Mouse (Mus musculus): ENCODE measurements at regions not wholly inside any gene's neighbourhood (a gene's known extent, or its start where the extent isn't known, plus 50 kb on each side); places are given as distances from the start of the nearest gene placed in this dataset.

DNA sequence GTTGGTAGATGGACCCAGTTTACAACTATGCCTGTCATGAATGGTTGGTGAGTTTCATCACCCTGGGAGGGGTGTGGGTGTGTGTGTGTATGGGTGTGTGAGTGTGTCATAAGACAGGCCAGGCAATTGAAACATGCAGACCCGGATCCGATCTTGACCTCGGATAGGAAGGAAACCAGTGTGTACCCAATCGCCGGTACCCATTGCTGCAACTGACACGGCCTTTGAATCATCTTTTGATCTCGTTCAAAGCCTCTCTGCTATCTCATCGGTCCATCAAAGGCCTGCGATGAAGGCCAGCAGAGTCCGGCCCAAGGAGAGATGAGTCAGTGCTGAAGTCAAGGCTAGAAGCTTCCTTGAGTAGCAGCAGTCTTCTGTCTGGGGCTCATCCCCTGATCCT lies 341.1 kb upstream of the Tbx3 start:
- TF ChIP-seq CTCF (IDR thresholded peaks at IDR 0.05; ENCODE audit: low read depth) = no peak
- Histone ChIP-seq H3K36me3 (ENCODE audit: insufficient read depth, low read length) (no peaks in the 10 kb centered on the region), H3K27me3 (ENCODE audit: insufficient read depth, low read length) (no peaks in the 10 kb centered on the region), H3K9me3 (ENCODE audit: low read length) (no peaks in the 10 kb centered on the region), H3K9ac (replicated peaks; ENCODE audit: low read length) (no peak overlapping the region), H3K4me2 (ENCODE audit: low read depth, low read length) (no peak overlapping the region), H3K4me3 (ENCODE audit: low read length) (no peak overlapping the region), H3K4me1 (ENCODE audit: insufficient read depth, low read length) (no peaks in the 10 kb centered on the region), H3K27ac (no peak overlapping the region)
- WGBS = 88% methylated on average over 10 of the region's 10 CpGs
- no peak for DNase-seq (ENCODE audit: low spot score)
- ATAC-seq = no peak

DNA sequence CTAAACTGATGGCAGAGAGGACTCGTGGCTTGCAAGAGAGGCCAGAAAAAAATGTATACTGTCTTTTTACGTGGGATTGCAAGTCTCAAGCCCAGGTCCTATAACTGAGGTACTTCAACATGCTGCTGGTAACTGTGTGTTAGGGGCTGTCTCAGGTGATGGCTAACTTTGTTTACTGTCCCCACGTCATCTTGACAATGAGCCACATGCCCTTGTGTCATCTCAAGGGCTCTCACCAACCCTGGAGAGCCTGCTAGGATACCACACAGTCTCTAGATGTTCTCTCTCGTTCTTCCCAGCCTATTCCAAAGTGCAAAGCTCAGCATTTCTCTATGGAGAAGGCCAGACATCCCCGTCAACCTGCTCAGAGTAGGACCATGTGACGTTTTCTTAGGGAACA lies 340.6 kb upstream of the Tbx3 start:
- WGBS = 79% methylated on average over 6 of the region's 6 CpGs
- Histone ChIP-seq H3K27ac (no peak overlapping the region), H3K4me2 (ENCODE audit: low read depth, low read length) (no peak overlapping the region), H3K4me1 (ENCODE audit: insufficient read depth, low read length) (no peaks in the 10 kb centered on the region), H3K27me3 (ENCODE audit: insufficient read depth, low read length) (no peaks in the 10 kb centered on the region), H3K36me3 (ENCODE audit: insufficient read depth, low read length) (no peaks in the 10 kb centered on the region), H3K9me3 (ENCODE audit: low read length) (no peaks in the 10 kb centered on the region), H3K4me3 (ENCODE audit: low read length) (no peak overlapping the region), H3K9ac (replicated peaks; ENCODE audit: low read length) (no peak overlapping the region)
- ATAC-seq = no peak
- no peak for DNase-seq (ENCODE audit: low spot score)
- TF ChIP-seq CTCF (IDR thresholded peaks at IDR 0.05; ENCODE audit: low read depth) = no peak

DNA sequence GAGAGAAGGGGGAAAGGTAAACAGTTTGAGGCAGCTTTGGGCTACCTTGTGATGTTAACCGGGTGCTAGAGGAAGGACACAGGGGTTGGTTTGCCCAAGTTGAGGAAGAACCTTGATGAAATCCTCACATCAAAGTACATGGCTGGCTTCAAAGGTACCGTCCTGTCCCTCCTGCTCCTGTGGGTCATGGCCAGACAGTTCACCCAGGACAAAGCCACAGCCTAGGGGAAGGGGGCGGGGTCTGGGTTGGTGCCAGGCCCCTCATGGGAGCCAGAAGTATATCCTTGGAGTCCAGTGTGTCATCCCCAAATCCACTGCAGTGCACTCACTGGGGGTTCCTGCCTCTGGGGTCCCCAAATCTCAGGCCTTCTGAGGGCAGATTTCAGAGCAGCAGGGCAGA lies 339.0 kb upstream of the Tbx3 start:
- Histone ChIP-seq H3K27me3 (ENCODE audit: insufficient read depth, low read length) (no peaks in the 10 kb centered on the region), H3K9me3 (ENCODE audit: low read length) (no peaks in the 10 kb centered on the region), H3K4me2 (ENCODE audit: low read depth, low read length) (no peak overlapping the region), H3K4me3 (ENCODE audit: low read length) (no peak overlapping the region), H3K4me1 (ENCODE audit: insufficient read depth, low read length) (no peaks in the 10 kb centered on the region), H3K27ac (no peak overlapping the region), H3K9ac (replicated peaks; ENCODE audit: low read length) (no peak overlapping the region), H3K36me3 (ENCODE audit: insufficient read depth, low read length) (no peaks in the 10 kb centered on the region)
- no peak for DNase-seq (ENCODE audit: low spot score)
- no peak for TF ChIP-seq CTCF (IDR thresholded peaks at IDR 0.05; ENCODE audit: low read depth)
- 68% methylated on average over 3 of the region's 3 CpGs for WGBS
- no peak for ATAC-seq

DNA sequence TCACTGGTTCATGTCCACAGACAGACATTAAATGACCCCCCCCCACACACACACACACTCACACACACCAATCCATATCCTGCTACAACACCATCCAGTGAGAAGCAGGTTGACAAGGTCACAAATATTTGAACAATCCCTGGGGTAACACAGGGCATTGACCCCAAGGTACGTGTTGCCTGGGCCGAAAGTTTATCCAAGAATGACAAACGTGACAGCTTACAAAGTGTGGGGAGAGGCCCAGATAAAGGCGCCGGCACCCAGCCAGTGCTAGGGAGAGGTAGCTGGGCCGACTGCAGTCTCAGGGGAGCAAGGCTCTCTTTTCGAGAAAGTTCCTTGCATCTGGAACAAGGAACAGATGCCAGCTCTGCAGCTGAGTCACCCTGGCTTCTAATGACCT lies 337.8 kb upstream of the Tbx3 start:
- H3K9me3 ChIP-seq (ENCODE audit: low read length) = no peaks in the 10 kb centered on the region
- WGBS = 72% methylated on average over 7 of the region's 7 CpGs
- TF ChIP-seq CTCF (IDR thresholded peaks at IDR 0.05; ENCODE audit: low read depth) = no peak
- no peak for ATAC-seq
- no peak overlapping the region for H3K4me3 ChIP-seq (ENCODE audit: low read length)
- no peaks in the 10 kb centered on the region for H3K27me3 ChIP-seq (ENCODE audit: insufficient read depth, low read length)
- no peak overlapping the region for H3K9ac ChIP-seq (replicated peaks; ENCODE audit: low read length)
- no peak overlapping the region for H3K4me2 ChIP-seq (ENCODE audit: low read depth, low read length)
- no peak overlapping the region for H3K27ac ChIP-seq
- no peaks in the 10 kb centered on the region for H3K4me1 ChIP-seq (ENCODE audit: insufficient read depth, low read length)
- no peak for DNase-seq (ENCODE audit: low spot score)
- no peaks in the 10 kb centered on the region for H3K36me3 ChIP-seq (ENCODE audit: insufficient read depth, low read length)

DNA sequence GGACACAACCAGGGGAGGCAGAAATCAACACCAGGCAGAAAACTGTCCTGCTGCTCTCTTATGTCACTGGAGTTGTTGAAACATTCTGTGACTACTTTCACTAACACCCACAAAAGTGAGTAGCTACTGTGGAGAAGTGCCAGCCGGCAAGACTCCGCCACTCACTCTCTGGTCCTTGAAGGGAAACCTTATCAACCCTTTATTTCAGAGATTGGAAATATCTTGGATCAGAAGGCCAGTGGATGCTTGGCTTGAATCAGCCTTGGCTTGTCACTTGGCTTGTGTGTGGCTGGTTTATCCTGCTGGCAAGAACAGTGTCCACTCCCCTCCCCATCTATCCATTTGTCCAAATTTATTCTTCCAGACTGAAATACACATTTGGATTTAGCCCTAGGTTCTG lies 335.3 kb upstream of the Tbx3 start:
- Histone ChIP-seq H3K9ac (replicated peaks; ENCODE audit: low read length) (no peak overlapping the region), H3K4me1 (ENCODE audit: insufficient read depth, low read length) (no peaks in the 10 kb centered on the region), H3K9me3 (ENCODE audit: low read length) (no peaks in the 10 kb centered on the region), H3K4me2 (ENCODE audit: low read depth, low read length) (no peak overlapping the region), H3K27ac (no peak overlapping the region), H3K4me3 (ENCODE audit: low read length) (no peak overlapping the region), H3K36me3 (ENCODE audit: insufficient read depth, low read length) (no peaks in the 10 kb centered on the region), H3K27me3 (ENCODE audit: insufficient read depth, low read length) (no peaks in the 10 kb centered on the region)
- ATAC-seq (no peak), DNase-seq (ENCODE audit: low spot score) (no peak)
- 96% methylated on average over 2 of the region's 2 CpGs for WGBS
- no peak for TF ChIP-seq CTCF (IDR thresholded peaks at IDR 0.05; ENCODE audit: low read depth)

DNA sequence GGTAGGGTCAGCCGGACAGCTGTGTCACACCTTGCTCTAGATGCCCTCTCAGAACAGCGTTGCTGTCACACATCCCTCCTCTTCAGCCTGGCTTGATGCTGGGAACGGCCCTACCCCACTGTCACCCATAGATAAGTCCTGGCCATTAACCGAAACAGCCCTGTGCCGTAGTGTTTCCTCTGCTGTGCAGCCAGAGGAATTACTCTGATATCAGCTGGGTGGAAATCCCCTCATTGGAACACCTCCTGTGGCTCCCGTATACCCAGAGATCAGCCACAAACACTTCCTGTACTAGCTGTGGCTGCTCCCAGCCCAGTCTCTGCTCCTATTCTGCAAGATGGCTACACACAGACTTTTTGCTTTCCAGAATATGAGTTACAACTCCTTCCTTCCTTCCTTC lies 334.5 kb upstream of the Tbx3 start:
- Histone ChIP-seq H3K9me3 (ENCODE audit: low read length) (no peaks in the 10 kb centered on the region), H3K27me3 (ENCODE audit: insufficient read depth, low read length) (no peaks in the 10 kb centered on the region), H3K27ac (no peak overlapping the region), H3K4me1 (ENCODE audit: insufficient read depth, low read length) (no peaks in the 10 kb centered on the region), H3K4me2 (ENCODE audit: low read depth, low read length) (no peak overlapping the region), H3K9ac (replicated peaks; ENCODE audit: low read length) (no peak overlapping the region), H3K36me3 (ENCODE audit: insufficient read depth, low read length) (no peaks in the 10 kb centered on the region), H3K4me3 (ENCODE audit: low read length) (no peak overlapping the region)
- 85% methylated on average over 6 of the region's 6 CpGs for WGBS
- TF ChIP-seq CTCF (IDR thresholded peaks at IDR 0.05; ENCODE audit: low read depth) = no peak
- ATAC-seq (no peak), DNase-seq (ENCODE audit: low spot score) (no peak)

DNA sequence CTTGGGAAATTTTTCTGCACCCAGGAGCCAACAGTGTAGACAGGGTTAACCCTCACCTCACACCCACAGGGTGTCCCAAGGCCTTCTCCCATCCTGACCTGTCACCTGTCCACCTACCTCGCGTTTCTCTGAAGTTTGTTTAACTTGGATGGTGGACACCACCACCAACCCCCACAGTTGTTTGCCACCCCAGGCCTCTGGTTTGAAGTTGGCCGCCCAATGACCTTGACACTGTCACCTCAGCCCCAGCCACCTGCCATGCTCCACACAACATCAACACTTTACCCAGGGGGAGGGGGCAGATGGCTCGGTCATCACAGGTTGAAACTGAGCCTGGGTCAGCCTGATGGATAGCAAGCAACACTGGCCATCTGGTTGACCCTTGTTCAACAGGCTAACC lies 332.7 kb upstream of the Tbx3 start:
- no peak for DNase-seq (ENCODE audit: low spot score)
- H3K4me1 ChIP-seq (ENCODE audit: insufficient read depth, low read length) = no peaks in the 10 kb centered on the region
- no peaks in the 10 kb centered on the region for H3K9me3 ChIP-seq (ENCODE audit: low read length)
- H3K4me2 ChIP-seq (ENCODE audit: low read depth, low read length) = no peak overlapping the region
- no peak for TF ChIP-seq CTCF (IDR thresholded peaks at IDR 0.05; ENCODE audit: low read depth)
- H3K27me3 ChIP-seq (ENCODE audit: insufficient read depth, low read length) = no peaks in the 10 kb centered on the region
- no peak overlapping the region for H3K9ac ChIP-seq (replicated peaks; ENCODE audit: low read length)
- H3K4me3 ChIP-seq (ENCODE audit: low read length) = no peak overlapping the region
- no peak for ATAC-seq
- no peak overlapping the region for H3K27ac ChIP-seq
- WGBS = 96% methylated on average over 4 of the region's 4 CpGs
- H3K36me3 ChIP-seq (ENCODE audit: insufficient read depth, low read length) = no peaks in the 10 kb centered on the region
